Mouse (Mus musculus): ENCODE results near the gene Pabpc4l.
"Not testable (repeated sequence)": the region's sequence is repeated elsewhere in the genome, so short reads cannot be mapped to it uniquely, and the experiment has no call there.

The Pabpc4l gene

DNA sequence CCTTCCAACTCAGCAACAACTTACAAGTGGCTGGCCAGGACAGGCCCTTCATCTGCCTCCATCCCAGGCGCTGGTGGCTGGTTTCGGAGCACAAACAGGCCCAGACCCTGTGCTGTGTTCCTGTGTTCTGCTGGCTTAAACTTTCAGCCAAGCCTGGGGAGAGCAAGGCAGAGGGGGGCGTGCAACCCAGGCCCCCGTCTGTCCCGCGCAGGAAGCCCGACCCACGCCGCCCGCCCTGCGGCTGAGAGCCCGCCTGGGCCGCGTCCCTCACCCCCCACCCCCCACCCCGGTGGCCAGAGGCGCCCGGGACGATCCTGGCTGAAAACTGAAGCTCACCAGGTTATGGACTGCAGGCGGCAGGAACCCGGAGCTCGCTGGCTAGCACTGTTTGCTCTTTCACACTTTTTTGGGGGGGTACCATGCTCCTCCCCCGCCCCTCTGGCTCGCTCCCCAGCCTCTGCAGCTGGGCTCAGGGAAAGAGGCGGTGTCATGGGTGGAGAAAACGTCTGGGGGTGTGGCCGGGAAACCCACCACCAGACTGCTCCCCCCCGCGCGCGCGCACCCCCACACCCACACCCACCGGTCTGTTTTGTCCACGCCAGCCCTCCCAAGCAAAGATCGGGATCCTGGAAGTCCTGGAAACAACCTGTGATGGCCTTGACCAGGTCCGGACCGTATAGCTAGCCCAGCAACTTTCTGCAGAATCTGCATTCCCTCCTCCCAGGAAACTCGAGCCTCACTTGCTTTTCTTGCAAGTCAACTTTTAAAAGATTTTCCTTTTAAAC lies at the start of gene Pabpc4l:
Gene Pabpc4l, minus strand, starts transcription at position 739 of the 785 bp plus-strand sequence.
- no peak for DNase-seq (ENCODE audit: low read depth, low spot score)

GRCm38 (mm10) chr3:46490989-46491259 lies 42.9 kb upstream of the Pabpc4l start:
- DNase-seq (ENCODE audit: low read depth, low spot score), result no peak

GRCm38 (mm10) chr3:46490132-46490988 lies 42.3 kb upstream of the Pabpc4l start:
- no peak for DNase-seq (ENCODE audit: low read depth, low spot score)

DNA sequence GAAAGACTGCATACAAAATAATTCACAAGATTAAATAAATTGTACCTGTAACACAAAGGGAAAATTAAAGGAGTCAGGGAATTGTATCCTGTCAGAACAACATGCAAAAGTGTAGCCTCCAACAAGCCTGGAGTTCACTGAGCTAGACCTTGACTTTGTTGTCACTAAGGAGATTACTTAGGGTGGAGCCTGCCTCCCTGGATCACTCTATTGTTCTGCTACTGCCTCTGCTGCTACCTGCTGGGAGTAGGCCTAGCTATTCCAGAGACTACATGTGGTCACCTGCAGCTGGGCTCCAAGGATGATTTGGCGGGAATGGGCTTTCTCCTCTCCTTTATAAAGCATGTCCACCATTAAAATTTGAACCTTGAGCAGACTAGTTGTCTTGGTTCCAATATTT lies 38.1 kb upstream of the Pabpc4l start:
- DNase-seq (ENCODE audit: low read depth, low spot score), result not testable (repeated sequence)

- no peak for DNase-seq (ENCODE audit: low read depth, low spot score)
These were observed 180 bp upstream of the Pabpc4l start for GRCm38 (mm10) chr3:46448266-46448532.

GRCm38 (mm10) chr3:46431416-46431815 lies 16.6 kb downstream of the Pabpc4l start:
- DNase-seq (ENCODE audit: low read depth, low spot score), result no peak
